Mouse (Mus musculus) hematopoietic stem cell, adult 5-6 weeks (primary cell): ENCODE data around the gene Slc37a1. TPM values are rescaled to one million over a fixed set of nuclear protein-coding genes. Genes with fewer than 3 reads are reported as not detected.

ENCODE experiments used
- ATAC-seq, 2 experiments: fragments of 125-278 bp in 1 of 2; replicated peaks in 1 of 2; 2 replicates each; pipeline ENCODE4 v1.8.0; 2016 to 2017; ENCODE audit warnings: inconsistent platforms in 2 of 2, mild to moderate bottlenecking in 2 of 2, moderate number of reproducible peaks in 2 of 2, low read depth in 1 of 2, moderate TSS enrichment in 1 of 2; ENCODE audit not compliant: low FRiP score in 2 of 2, poor library complexity in 2 of 2, severe bottlenecking in 2 of 2, insufficient read depth in 1 of 2, low TSS enrichment in 1 of 2
- total RNA-seq: library from RNA; stranded (forward); fragments of 172-1452, 232-1000 nt; gene quantifications from 2 replicates; pipeline ENCODE4 v1.2.3, GENCODE M21; 2017

Slc37a1 gene
- 12.0 and 44.0 TPM in 2 replicates for total RNA-seq

GRCm38 (mm10) chr17:31286492-31286891, at the start of gene Slc37a1:
Gene Slc37a1 (plus strand): TSS chr17:31286792.
- ATAC-seq: no peak

GRCm38 (mm10) chr17:31238234-31239020, 48.2 kb upstream of the Slc37a1 start:
- no peak for ATAC-seq

GRCm38 (mm10) chr17:31241156-31241555, 45.4 kb upstream of the Slc37a1 start:
- ATAC-seq: no peak

- no peak for ATAC-seq
These were observed 43.8 kb upstream of the Slc37a1 start for GRCm38 (mm10) chr17:31242764-31243163.

- no peak; a peak in 1 of 4 replicates for ATAC-seq
These were observed 41.3 kb upstream of the Slc37a1 start for GRCm38 (mm10) chr17:31245321-31245720.

GRCm38 (mm10) chr17:31247144-31247543, 39.4 kb upstream of the Slc37a1 start:
- no peak for ATAC-seq

GRCm38 (mm10) chr17:31253951-31254350, 32.6 kb upstream of the Slc37a1 start:
- no peak for ATAC-seq

- ATAC-seq: peak; percentile 81 to 93
These were observed 32.1 kb upstream of the Slc37a1 start for GRCm38 (mm10) chr17:31254463-31254931.

GRCm38 (mm10) chr17:31257149-31257548, 29.4 kb upstream of the Slc37a1 start:
- no peak for ATAC-seq

GRCm38 (mm10) chr17:31257898-31258297, 28.7 kb upstream of the Slc37a1 start:
- ATAC-seq: no peak

- ATAC-seq: no peak
These were observed 28.2 kb upstream of the Slc37a1 start for GRCm38 (mm10) chr17:31258310-31258865.

- no peak for ATAC-seq
These were observed 27.4 kb upstream of the Slc37a1 start for GRCm38 (mm10) chr17:31259145-31259544.

- ATAC-seq: no peak
These were observed 26.8 kb upstream of the Slc37a1 start for GRCm38 (mm10) chr17:31259825-31260224.

- no peak for ATAC-seq
These were observed 26.2 kb upstream of the Slc37a1 start for GRCm38 (mm10) chr17:31260430-31260829.

GRCm38 (mm10) chr17:31261352-31261751, 25.2 kb upstream of the Slc37a1 start:
- ATAC-seq: no peak

- ATAC-seq: no peak
These were observed 23.9 kb upstream of the Slc37a1 start for GRCm38 (mm10) chr17:31262715-31263114.

GRCm38 (mm10) chr17:31263770-31264169, 22.8 kb upstream of the Slc37a1 start:
- no peak for ATAC-seq

GRCm38 (mm10) chr17:31264372-31264771, 22.2 kb upstream of the Slc37a1 start:
- ATAC-seq: no peak

GRCm38 (mm10) chr17:31265171-31265572, 21.4 kb upstream of the Slc37a1 start:
- peak; percentile 81 to 89 for ATAC-seq
